ENCODE assay signal across 24 mouse cellular contexts in the genomic region with DNA sequence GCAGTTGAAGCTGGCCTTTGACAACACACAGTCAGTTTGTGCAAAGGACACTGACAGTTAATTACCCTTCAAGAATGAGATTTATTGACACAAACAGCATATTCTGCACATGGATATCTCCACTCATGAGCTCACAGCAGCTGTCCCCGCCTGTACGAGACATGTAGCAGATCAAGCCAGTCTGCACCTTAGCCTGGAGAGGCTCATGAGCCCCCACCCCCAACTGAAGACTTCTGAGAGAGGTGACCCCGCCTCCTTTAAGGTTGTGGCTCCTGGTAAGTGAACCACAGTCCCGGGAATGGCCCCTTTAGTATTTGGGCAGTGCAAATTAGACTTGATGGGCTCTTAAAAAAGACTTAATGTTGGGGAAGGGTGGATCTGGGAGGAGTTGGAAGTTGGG. TPM values are rescaled to one million over a fixed set of nuclear protein-coding genes. Genes with fewer than 3 reads are reported as not detected.
"Had no signal": no experiment of that assay in that cellular context is flagged by ENCODE, and none has a peak within 500 bp of the region (broad histone marks: within the 10 kb centered on the region; RNA-seq: fewer than 3 reads in every experiment).

No protein-coding gene starts in this region.

- H3K9me3 ChIP-seq: liver, embryonic 13.5 days; liver, embryonic 15.5 days; lung, embryonic 15.5 days; midbrain, embryonic 12.5 days; neural tube, embryonic 13.5 days; neural tube, embryonic 15.5 days; stomach, embryonic 15.5 days had no signal

- DNase-seq: liver, embryonic 13.5 days; liver, postnatal 0 days; lung, postnatal 14 days; lung, postnatal 36 days; midbrain, embryonic 14.5 days; right cerebral cortex, postnatal 14 days; thymus, adult 2 months; thymus, postnatal 25 days; thymus, postnatal 4 days had no signal

- H3K36me3 ChIP-seq: liver, embryonic 13.5 days; liver, embryonic 15.5 days; lung, embryonic 15.5 days; midbrain, embryonic 12.5 days; neural tube, embryonic 13.5 days; neural tube, embryonic 15.5 days; stomach, embryonic 15.5 days had no signal

- ATAC-seq: liver, postnatal 0 days; lung, postnatal 0 days; midbrain, embryonic 16.5 days had no signal

- H3K4me2 ChIP-seq: liver, embryonic 13.5 days; liver, embryonic 15.5 days; lung, embryonic 15.5 days; midbrain, embryonic 12.5 days; neural tube, embryonic 13.5 days; neural tube, embryonic 15.5 days; stomach, embryonic 15.5 days had no signal

- H3K27me3 ChIP-seq: liver, embryonic 13.5 days; liver, embryonic 15.5 days; lung, embryonic 15.5 days; megakaryocyte, embryonic 14.5 days; midbrain, embryonic 12.5 days; neural tube, embryonic 13.5 days; neural tube, embryonic 15.5 days; stomach, embryonic 15.5 days had no signal

- H3K4me1 ChIP-seq: liver, embryonic 13.5 days; liver, embryonic 15.5 days had no signal

- H3K9ac ChIP-seq: liver, embryonic 13.5 days; liver, embryonic 15.5 days; liver, postnatal 0 days; lung, embryonic 15.5 days; midbrain, embryonic 12.5 days; neural tube, embryonic 13.5 days; neural tube, embryonic 15.5 days; stomach, embryonic 15.5 days had no signal

- H3K27ac ChIP-seq: liver, embryonic 13.5 days; liver, embryonic 15.5 days; lung, embryonic 15.5 days; macrophage; midbrain, embryonic 12.5 days; neural tube, embryonic 13.5 days; neural tube, embryonic 15.5 days; stomach, embryonic 15.5 days; stomach, postnatal 0 days had no signal

- H3K4me3 ChIP-seq: liver, embryonic 13.5 days; liver, embryonic 15.5 days; lung, embryonic 15.5 days; megakaryocyte, embryonic 14.5 days; midbrain, embryonic 12.5 days; myocyte; neural tube, embryonic 13.5 days; neural tube, embryonic 15.5 days; stomach, embryonic 15.5 days had no signal

RNA-seq across cellular contexts. Expression of gene Cyp24a1, which starts 48.8 kb away (rescaled TPM):
- polyA plus RNA-seq: liver, embryonic 13.5 days; liver, embryonic 15.5 days; liver, postnatal 0 days; lung, embryonic 15.5 days; lung, postnatal 0 days; macrophage; neural tube, embryonic 11.5 days; neural tube, embryonic 13.5 days; spleen, adult 2 months; stomach, embryonic 15.5 days; stomach, postnatal 0 days; urinary bladder, adult 2 months had no signal

RNA-seq across cellular contexts. Expression of gene 4930470P17Rik, which starts 56.1 kb away (rescaled TPM):
- polyA plus RNA-seq: liver, embryonic 13.5 days; liver, embryonic 15.5 days; liver, postnatal 0 days; lung, embryonic 15.5 days; lung, postnatal 0 days; macrophage; midbrain, embryonic 12.5 days; midbrain, embryonic 14.5 days; midbrain, embryonic 16.5 days; myocyte; neural tube, embryonic 11.5 days; neural tube, embryonic 13.5 days; spleen, adult 2 months; stomach, embryonic 15.5 days; stomach, postnatal 0 days; thymus, adult 2 months; urinary bladder, adult 2 months had no signal
